Mouse (Mus musculus) heart, adult 8-10 months (tissue): ENCODE measurements around the gene Csrp3. TPM values are rescaled to one million over a fixed set of nuclear protein-coding genes. Genes with fewer than 3 reads are reported as not detected.

Source experiments
- DNase-seq: peaks from one replicate; pipeline ENCODE4 v3.0.0; 2022; ENCODE audit warnings: low spot score
- total RNA-seq, 4 experiments: library from RNA; stranded (reverse); gene quantifications; 2 replicates each; pipeline ENCODE4 v1.2.4; 2022

The Csrp3 gene
- total RNA-seq, 4 experiments from 2014 or later, result 2,121 to 2,549 (median 2,255) TPM

DNA sequence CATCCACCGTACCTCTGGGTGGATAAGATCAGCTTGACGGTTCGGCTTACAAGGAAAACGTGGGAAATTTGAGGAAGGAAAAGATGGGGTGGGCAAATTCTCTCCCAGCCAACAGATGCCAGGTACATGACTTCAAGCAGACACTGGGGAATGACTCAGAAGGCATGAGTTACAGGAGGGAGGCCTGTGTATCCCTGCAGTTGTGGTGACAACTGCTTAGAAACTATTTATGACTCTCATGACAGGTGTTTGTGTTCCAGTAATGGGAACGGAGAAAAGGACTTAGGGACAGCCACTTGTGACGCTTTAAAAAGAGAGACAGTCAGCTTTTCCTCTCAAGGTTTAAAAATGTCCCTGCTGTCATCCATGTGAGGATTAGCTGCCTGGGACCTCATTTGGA, 22.3 kb upstream of the Csrp3 start:
- DNase-seq, result no peak

DNA sequence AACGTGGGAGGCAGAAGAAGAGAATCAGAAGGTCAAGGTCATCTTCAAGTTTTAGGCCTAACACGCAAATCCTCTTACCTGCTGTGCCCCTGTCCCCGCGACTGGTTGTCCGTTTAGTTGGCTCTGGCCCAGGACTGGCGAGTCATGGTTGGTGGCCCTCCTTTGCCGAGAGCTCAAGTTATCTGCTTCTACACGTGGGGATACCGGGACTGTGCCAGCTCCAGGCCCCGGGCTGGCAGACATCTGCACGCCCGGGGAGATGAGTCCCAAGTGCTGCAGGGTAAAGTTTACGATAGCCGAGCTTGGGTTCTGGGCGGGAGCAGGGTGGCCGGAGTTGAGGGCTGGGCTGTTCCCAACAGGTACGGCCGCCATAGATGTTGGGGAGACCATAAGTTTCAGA, 19.7 kb upstream of the Csrp3 start:
- no peak for DNase-seq

DNA sequence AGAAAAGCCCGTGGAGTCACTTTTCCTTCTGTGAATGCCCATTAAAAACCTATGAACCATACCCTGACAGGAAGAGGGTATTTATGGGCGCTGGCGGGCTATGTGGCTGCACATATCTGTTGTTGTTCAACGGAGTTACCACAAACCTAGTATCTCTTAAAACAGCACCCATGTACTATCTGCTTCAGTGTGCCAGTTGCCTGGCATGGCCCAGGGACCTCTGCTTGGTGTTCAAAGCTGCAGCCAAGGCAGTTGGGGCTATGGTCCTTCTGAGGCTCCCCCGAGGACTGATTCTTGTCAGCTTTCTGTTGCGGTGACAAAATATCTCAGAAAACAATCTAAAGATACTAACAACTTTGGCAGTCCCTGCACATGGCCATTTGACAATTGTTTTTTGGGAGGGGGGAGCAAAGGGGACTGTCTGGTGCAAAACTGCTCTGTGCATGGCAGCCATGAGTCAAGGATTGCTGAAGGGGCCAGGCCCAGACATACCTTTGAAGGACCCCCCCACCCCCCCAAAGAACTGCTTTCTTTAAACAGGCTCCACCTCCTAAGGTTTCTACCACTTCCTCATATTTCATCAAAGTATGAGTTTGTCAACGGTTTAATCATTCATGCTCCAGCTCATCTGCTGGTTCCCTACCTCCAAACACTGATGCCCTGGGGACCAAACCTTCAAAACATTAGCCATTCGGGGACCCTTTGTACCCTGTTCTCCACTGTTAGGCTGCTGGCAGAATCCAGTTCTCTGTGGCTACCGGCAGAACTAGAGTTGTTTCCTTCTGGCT, 17.0 kb upstream of the Csrp3 start:
- DNase-seq, result no peak

DNA sequence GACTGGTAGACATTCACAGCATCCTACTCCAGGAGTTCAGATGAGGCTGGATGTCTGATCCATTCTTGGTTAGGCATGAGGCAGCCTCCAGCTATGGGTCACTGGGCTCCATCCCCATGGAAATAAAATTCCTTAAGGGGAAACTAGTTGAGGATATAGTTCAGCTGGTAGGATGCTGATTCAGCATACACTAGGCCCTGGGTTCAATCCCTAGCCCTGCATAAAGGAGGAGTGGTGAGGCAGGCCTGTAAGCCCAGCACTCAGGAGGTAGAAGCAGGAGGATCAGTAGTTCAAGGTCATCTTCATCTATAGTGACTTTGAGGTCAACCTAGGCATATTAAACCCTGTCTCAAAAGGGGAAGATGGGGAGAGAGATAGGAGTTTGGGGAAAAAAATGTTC, 16.4 kb upstream of the Csrp3 start:
- DNase-seq, result no peak

DNA sequence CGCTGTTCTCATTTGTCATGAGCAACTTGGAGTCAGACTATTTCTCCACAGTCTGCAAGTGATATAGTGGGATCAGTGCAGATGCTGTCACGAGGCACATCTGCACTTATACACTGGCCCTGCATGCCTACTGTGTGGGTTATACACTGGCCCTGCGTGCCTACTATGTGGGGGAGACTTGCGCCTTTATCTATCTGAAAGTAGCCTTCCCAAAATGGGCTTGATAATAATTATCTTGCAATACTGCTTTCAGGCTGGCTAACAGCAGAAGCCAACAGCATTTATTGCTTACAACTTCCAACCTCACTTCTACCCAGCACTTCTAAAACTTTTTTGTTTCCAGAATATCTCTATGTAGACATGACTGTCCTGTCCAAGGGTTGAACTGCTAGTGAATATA, 14.0 kb upstream of the Csrp3 start:
- DNase-seq, result no peak

DNA sequence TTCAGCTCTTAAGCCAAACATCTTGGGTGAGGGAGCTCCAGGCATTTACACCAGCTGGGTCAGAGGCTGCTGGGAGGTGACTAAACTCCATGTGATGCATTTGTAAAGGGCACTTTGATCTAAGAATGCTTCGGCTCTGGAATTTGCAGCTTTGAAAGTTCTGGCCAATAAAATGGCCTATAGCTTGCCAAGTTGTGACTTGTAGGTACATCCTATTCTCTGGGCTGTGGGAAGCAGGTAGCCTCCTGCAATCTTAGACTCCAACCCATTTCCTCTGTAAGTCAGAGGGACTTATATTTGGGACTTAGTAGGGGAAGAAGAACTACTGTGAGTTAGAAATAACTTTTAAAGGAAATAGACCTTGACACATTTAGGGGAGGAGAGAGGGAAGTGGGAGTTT, 13.1 kb upstream of the Csrp3 start:
- DNase-seq, result no peak

DNA sequence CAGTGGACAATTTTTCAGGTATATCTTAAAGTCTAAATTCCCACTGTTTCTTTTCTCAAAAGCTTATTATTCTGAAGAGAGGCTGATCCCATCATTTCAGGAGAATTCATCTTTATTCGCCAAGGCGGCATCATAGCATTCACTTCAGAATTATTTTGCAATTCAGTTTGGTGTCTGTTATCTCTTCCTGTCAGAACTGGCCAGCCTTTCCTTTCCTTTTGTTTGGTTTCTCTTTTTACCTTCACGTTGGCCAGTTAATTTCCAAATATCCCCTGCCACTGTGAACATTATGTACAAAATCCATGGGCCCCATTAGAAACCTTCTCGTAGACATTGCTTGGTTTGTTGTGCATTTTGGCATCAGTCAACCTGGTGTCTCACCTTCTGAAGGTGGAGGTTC, 11.5 kb upstream of the Csrp3 start:
- DNase-seq, result no peak

DNA sequence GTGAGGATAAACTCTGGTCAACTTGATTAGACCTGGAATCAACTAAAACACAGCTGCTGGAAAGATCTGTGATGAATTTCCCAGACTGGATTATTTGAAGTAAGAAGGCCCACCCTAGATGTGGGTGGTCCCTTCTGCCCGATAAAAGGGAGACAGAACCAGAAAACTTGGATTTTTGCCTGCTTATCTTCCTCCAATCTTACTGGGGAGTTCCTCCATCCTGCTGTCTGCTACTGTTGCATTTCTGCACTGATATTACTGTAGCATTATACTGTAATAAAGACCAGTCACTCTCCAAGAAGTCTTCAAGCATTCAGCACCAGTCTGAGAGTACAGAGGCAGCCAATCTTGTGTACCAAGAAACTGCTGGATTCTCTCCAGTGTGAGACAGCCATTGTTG, 10.4 kb upstream of the Csrp3 start:
- no peak for DNase-seq

DNA sequence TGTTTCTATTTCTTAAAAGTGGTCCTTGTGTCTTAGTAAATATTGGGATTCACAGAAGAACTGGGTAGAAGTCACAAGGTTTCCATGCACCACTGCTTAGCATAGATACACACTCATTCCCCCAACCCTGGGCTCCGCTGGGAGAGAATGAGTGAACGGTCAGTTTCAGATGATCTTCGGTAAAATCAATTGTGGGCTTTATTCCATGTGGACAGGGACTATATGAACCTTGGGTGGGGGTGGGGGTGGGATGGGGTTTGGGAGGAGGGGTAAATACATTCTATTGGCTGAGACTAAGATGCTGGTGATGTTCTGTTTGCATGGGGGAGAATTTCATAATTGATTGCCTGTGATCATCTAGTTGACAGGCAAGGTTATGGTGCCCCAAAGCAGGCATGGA, 7.6 kb upstream of the Csrp3 start:
- no peak for DNase-seq

DNA sequence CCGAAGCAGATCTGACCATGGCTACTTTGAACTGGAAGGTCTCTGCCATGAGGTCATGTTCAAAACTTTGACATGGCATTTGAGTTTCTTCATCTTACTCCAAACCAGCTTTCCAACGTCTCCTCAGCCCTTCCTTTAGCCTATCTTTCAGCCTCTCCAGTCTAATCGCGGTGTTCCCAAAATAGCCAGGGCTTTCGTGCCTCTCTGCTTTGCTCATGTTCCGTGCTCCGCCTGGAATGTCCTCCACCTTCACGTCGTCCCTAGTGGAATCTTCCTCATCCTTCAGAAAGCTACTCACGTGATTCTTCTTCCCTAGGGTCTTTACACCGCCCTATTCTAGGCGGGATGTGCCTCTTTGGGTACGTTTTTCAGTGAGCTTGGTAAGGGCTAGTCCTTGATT, 5.7 kb upstream of the Csrp3 start:
- DNase-seq, result peak; percentile 40

DNA sequence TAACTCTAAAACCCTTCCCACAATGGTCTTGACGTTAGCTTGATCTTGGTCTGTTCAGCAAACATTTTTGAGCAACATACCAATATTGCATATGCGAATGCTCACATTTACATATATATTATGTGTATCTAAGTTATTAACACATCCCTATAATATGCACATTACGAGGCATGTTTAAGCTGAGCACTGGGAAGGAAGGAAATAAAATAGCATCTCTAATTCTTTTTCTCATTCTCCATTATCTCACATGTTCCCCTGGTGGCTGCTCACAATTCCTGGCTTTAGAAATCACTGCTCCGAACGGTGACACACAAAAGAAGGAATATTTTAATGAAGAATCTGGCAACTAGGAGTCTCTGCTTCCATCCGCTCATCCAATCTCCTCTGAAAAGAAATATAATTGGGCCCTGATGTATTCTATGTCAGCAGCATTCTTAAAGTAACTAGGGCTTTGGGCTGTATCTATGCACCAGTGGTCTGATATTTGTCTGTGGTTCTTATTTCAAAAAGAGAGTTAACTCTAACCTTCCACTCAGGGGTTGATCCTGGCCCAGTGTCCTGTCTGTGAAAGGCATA, 3.8 kb upstream of the Csrp3 start:
- no peak for DNase-seq

DNA sequence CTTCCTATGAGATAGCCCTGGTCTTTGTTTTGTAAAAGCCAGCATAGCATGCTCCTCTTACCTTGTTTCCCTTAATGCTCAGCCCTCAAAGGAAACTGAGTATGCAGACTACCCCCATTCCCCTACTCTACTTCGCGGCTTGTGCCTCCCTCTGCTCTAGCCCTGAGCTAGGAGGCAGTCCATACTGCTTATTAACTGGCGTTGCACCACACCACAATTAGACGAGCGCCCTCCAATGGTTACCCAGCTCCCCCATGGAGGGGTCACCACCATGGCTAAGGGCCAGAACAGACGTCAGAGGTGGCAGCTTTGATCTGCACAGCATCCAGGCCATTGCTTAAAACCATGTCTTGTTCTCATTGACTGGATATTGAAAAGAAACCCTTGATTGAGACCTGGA, 1.1 kb downstream of the Csrp3 start:
- DNase-seq, result no peak

DNA sequence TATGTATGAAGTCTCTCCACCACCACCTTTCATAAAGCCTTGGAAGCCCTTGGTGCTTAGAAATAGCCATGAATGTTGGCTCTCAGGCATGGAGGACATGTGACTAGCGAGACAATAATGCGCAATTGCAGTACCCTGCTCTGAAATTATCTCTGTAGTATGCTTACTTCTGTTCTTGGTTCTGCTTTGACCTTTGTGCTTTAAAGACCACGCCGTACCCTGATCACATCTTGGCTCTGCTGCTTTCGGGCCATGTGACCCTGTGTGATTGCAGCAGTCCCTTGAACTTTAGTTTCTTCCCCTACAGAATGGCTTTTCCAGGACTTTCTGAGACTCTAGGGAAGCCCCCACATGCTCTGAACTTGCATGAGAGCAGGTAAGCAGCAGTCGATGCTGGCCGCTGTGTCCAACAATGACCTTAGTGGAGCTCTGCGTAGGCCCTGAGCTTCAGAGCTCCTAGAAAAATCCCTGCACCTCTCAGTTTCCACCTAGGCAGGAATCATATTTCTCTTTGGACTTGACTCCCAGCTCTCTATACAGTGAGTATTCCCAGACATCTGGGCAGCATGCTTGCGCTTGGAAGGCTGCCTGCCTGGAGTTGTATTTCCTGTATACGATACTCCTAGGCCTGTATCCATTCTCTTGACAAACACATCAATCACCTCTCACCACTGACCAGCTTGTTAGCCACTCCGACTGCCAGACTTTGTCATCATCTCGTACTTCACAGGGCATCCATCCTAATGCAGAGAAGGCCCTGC, 2.4 kb downstream of the Csrp3 start:
- DNase-seq, result no peak

DNA sequence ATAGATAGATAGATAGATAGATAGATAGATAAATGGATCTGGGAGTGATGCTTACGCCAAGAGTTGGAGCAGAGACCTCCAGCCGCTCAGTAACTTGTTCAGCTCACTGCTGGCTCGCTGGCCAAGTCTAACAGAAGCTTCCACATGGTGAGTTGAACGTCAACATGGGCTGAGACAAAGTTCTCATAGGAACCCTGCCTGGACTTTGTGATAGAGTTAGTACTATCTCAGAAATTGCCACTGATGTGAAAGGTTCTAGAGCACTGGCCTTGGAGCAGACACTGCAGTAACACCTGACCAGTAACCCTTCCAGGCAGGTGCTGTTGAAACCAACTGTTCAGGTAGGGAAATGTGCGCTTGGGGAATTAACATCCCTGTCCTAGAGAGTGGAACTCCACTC, 4.3 kb downstream of the Csrp3 start:
- no peak for DNase-seq

DNA sequence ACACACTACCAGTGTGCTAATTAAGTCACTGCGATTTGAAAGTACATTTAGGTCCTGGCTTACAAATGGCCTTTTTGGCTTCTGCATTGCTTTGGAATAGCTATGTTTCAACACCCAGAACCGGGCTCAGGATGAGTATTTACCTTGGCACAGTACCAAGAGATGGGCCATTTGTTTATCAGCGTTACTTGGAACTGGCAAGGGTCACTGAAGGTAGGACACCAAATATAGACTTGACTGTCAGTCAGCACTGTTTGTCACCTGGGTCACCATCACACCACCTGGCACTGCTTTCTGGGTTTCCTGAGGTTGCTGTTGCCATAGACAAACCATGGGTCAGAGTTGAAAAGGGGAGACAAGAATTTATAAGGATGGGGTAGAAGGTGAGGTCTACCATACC, 5.5 kb downstream of the Csrp3 start:
- peak; percentile 41 for DNase-seq

DNA sequence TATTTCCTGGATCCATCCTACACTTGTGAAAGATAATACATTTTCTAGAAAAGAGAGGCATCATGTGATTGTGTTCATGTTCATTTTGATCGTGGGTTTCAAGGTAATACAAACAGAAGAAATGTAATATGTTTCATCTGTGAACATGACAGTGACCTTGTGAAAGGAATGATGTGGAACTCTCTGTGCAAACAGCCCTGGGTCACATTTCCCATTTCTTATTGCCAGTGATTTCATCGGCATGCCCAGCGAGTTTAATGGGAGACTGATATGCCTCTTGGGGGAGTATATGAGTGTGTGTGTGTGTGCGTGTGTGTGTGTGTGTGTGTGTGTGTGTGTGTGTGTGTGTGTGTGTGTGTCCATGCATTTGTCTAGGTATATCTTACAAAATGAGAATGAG, 6.3 kb downstream of the Csrp3 start:
- DNase-seq, result no peak

DNA sequence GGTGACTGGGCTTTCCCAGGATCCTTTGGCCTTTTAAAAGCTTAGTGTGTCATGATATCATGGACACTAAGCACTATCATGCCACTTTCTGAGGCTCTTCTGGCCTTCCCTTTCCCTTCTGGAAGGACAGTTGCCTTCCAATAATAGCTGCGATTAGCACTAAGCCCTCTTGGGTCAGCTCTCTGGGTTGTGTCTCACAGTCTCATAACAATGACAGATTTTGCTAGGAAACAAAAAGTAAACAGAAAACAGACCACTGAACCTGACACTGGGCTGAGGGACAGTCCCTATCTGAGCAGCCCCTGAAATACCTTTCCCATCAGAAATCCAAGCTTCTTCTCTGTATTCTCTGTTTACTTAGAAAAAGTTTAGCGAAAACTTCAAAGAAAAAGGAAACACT, 7.3 kb downstream of the Csrp3 start:
- no peak for DNase-seq

DNA sequence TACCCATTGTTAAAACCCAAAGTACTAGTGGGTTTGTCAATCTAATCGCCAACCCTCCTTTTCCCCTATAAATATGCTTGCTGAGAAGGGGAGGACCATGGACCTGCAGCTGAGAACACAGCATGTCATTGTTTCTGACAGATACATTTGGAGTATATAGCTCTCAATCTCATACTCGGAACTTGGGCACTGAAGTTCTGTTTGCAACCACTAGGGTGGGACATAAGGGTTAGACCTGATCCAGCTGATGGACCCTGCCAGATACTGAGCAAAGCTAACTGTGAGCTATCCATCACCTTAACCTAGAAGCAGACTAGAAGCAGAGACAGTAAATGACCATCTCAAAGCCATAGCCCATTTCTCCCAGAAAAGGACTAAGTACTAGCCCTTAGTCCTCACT, 9.4 kb downstream of the Csrp3 start:
- DNase-seq, result no peak

DNA sequence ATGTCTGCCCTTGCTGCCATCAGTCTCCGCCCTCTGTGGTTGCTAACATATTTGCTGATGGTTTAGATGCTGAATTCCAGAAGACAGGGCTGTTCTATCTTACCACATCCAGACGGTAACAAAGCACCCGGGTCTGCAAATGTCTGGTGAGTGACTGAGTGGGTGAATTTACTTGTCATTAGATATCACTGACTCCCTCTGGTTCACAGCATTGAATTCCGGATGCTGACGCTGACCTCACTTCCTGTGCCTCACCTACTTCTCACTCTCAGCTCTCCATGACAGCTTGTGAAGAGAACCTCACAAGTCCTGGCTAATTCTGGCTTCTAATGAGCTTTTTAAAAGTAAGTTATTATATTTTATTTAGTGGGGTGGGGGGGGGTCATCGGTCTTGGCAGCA, 10.9 kb downstream of the Csrp3 start:
- DNase-seq, result no peak

DNA sequence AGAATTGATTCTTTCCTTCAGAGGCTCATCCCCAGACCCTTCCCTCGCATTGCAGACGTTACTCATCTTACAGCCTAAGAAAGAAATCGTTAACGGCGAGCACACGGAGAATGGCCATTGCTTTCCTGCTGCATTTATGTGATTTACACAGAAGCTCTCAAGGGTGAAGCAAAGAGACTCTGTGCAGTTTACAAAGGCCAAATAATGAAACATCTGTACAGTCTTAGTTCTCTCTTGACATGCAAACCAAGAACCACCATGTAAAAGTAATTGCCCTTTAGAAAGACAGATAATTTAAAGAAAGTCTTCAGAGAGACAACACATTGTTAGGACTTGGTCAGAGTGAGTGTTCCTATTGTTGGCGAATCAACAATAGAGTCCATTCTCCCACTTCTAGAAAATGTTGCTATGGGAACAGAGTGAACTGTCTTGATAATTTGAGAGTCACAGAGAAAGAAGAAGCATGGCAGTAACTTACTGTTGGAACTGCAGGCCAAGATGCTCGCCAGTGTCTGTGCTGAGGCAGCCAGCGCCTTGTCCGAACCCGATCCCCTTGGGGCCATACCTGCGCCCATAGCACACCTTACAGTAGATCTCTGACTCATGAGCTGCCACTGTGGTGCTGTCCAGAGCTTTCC, 12.7 kb downstream of the Csrp3 start:
- DNase-seq, result no peak

DNA sequence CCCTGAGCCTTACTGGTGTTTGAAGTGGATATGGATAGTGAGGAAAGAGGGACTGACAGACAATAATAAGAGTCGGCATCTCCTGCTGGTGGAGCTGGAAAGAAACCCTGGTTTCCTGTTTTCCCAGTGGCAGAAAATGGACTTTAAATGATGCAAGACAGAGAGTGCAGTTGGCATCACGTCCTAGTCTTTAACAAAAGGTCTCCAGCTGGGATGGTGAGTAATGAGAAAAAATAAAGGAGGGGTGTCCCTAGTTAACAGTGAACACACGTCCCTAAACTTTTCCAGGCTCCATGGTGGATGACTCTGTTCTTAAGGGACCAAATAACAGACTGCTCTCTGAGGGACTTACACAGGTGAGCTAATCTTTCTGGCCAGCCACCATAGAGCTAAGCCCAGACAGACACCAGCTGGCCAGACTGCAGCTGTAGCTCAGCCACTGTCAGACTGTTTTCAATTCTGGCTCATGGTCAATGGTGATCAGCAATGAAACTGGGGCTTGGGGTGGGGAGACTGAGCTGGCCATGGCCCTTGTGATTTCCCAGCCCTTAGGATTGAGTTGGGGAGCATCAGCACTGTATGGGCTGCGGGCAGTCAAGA, 13.4 kb downstream of the Csrp3 start:
- DNase-seq, result no peak

DNA sequence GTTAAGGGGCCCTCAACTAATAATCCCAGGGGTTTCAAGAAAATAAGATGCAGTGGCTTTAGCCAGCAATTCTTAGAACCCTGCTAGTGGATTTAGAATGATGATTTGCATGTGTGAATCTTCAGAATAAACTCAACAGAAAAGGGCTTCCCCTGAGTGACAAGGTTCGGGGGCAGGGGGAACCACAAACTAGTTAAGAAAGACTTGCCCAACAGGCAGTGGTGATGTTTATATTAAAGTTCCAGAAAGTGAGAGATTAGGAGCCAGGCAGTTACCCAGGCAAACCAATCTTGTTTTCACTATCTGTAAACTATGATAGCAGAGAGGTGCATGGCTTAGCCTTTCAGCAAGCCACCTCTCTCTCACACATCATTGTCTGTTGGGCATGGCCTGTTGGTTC, 15.1 kb downstream of the Csrp3 start:
- no peak for DNase-seq
